Mouse (Mus musculus) granulocyte monocyte progenitor cell, adult 5-6 weeks (primary cell): ENCODE data around the gene Wwc2. TPM values are rescaled to one million over a fixed set of nuclear protein-coding genes. Genes with fewer than 3 reads are reported as not detected.

Experiments used
- ATAC-seq: replicated peaks from 2 replicates; pipeline ENCODE4 v1.8.0; 2016; ENCODE audit warnings: mild to moderate bottlenecking, moderate TSS enrichment, inconsistent platforms; ENCODE audit not compliant: poor library complexity, severe bottlenecking
- total RNA-seq, 2 experiments: library from RNA; stranded (forward) in 1 of 2; stranded (reverse) in 1 of 2; fragments of 200-712, 200-1000 nt in 1 of 2; fragments of >200 nt in 1 of 2; fragmentation: Nextera tagmentation in 1 of 2; gene quantifications; 2 replicates each; pipeline ENCODE4 v1.2.3; 2014 to 2017

Wwc2 gene
- total RNA-seq, 2 experiments from 2014 or later = 4.2 to 6.7 TPM

DNA sequence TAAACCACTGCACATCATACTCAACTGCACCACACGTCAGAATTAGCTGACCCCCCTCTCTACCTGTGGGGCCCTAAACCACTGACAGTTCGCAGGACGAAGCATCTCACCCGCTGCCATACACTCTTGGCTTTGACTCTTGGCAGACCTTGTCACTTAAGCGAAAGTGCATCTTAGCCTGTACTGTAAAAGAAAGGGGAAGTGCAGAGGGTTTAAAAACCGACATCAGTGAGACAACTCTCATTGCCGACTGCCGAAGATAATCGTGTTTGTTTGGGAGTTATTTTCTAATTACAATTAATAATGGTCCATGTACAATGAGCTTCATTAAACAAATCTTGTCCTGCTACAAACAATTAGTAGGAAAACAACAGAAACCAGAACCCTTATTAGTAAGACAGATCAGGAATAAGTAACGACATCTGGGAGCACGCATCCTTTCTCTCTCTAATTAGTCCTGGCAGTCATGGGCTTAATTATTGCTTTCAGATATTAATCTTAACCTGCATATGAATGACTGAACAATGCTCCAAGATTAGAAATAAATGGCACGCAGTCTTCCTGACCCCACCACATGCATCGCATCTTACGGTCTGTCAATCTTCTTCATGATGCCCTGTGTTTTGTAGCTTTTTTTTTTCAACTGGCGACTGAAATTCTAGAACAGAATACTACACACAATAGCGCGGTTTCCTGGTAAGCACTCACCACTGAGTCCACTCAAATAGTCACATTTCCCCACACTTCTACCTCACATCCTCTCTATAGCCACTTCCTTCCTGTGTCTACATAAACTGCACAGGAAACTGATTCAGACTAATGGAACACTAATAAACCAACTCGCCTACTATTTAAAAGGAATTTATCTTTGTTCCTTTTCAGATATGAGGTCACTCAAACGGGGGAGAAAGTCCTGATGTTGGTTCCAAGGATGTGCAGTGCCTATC lies 42.8 kb downstream of the Wwc2 start:
- ATAC-seq = peak; percentile 89

DNA sequence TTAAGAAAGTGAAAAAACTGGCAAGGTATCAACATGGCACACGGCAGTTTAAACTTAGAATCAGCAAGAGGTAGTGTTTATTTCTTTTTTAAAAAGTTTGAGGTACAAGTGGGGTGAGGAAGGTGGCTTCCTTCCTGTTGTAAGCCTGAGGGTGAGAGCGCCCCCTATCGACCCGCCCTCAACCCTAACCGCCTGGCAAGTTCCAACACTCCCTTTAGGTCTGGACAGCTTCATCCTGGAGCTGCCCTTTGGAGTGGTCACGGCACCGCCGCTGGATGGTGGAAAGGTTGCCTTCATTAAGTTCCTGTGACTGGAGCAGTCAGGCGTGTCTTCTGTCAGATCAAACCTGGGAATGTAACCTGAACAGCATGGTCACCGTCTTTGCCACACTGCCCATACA lies 47.7 kb downstream of the Wwc2 start:
- peak; percentile 47; the same call in 1 of the 2 replicates for ATAC-seq

DNA sequence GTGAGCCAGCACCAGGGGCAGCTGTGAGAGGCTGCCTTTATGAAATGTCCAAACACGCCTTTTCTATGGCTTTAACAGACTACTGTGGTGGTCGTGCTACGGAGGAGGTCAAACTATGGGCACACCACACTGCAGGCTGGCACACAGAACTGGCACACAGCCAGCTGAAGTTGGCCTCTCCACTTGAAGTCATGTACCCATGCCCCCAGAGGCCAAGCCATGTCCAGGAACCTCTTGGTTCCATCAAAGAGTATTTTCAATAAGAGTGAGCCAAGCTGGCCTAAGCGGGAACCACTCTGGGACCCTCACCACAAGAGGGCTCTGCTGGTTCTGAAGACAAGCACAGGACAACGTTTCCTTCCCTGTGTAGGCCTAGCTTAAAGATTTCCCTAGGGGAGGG lies 49.7 kb downstream of the Wwc2 start:
- peak; percentile 21; the same call in 1 of the 2 replicates for ATAC-seq

DNA sequence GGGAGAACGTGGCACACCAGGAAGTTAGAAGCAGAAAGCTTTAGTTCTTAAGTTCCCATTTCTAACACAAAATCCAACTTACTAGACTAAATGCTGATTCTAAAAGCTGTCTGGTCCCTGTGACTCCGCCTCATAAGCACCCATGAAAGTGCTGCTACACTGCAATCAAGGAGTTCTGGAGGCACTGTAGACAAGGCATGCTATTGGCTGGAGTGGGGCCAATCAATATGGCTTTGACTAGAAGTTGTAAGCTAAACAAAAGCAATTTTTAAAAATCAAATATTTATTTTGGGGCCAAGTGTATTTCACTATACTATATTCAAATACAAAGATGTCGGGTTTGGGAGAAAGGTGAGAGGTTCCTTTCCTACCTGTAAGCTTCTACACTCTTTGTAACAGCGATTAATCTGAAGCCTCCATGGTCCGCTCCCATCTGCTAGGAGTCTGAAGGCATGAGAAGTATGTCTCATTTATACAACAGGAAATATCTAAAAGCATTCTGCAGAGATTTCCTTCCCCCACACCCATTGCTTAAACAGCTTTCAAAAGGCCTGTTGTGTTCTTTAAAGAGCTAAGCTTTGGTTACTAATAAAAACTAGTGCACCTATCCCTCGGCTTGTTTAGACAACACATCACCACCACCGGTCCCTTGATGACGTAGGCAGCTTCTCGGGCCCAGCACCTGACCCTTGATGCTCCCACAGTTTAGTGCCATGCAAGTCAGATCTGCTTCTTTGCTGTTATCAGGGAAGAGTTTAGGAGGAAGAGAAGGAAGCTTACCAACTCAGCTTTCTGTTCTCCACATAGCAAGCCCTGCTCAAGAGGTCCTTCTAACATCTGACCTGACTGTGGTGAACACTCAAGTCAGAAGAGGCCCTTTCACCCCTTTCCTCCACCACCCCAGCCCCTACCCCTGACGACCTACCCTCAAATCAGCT lies 50.5 kb downstream of the Wwc2 start:
- ATAC-seq = peak; percentile 44; the same call in 1 of the 2 replicates

GRCm38 (mm10) chr8:47939217-47939616 lies 51.5 kb downstream of the Wwc2 start:
- no peak for ATAC-seq

DNA sequence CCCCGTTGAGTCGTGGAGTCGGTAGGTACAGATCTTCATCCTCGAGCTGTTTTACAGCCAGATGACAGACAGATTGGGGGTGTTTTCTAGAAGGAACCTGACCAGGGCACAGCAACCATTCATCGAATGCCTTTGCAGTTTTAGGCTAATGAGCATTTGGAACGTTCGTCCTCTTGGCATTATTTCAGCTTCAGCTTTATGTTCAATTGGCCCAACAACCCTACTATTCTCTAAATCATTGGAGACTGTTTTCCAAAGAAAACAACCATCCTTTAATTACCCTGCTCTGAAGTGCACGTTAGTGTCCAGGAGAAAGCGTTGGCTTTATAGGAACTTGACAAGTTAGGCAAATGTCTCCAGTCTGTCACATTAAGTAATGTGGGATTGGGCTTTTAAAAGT lies 54.3 kb downstream of the Wwc2 start:
- no peak for ATAC-seq

DNA sequence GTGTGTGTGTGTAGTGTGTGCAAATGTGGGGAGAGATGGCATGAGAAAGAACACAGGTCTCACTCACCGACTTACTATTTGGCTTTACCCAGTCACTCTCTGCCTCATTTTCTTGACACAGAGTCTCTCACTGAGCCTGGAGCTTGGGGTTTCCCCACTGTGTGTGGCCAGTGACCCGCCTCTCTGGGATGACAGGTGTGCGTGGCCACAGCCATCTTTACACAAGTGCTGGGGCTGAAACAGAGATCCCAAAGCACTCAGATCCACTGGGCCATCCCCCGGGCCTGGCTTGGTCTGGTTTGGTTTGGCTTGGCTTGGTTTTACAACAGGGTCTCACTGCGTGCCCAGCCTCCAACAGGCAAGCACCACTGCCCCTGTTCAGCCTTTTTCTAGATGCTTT lies 55.3 kb downstream of the Wwc2 start:
- ATAC-seq = no peak

DNA sequence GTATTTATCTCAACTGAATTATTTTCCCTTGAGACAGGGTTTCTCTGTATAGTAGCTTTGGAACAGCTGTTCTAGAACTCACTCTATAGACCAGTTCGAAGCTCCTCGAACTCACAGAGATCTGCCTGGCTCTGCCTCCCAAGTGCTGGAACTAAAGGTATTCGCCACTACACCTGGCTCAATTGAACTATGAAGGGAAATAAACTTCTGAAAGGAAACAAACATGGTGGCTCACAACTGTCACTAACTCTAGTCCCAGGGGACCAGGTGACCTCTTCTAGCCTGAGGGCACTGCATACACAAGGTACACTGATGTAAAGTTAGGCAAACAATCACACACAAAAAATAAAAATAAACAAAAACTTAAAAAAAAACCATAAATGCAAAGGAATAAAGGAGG lies 57.6 kb downstream of the Wwc2 start:
- ATAC-seq = no peak

- ATAC-seq = no peak
Measured at GRCm38 (mm10) chr8:47932028-47932790, 58.5 kb downstream of the Wwc2 start.

- ATAC-seq = no peak
Measured at GRCm38 (mm10) chr8:47931371-47931770, 59.4 kb downstream of the Wwc2 start.

DNA sequence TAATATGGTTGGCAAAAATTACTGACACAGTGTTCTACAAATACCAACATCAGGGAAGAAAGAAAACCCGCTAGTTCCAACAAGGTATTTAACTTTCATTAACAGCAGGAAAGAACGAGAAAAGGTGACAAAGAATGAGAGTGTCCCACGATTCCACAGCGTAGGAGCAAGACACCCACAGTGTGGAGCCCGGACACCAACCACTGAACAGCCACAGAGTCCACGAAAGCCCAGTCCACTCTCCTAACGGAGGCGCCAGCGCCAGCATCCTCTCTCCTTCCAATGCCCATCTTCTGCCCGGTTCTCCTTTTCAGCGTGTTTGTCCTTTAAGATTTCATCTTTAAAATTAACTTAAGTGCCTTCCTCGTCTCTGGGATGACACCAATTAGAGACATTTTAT lies 61.1 kb downstream of the Wwc2 start:
- no peak for ATAC-seq

DNA sequence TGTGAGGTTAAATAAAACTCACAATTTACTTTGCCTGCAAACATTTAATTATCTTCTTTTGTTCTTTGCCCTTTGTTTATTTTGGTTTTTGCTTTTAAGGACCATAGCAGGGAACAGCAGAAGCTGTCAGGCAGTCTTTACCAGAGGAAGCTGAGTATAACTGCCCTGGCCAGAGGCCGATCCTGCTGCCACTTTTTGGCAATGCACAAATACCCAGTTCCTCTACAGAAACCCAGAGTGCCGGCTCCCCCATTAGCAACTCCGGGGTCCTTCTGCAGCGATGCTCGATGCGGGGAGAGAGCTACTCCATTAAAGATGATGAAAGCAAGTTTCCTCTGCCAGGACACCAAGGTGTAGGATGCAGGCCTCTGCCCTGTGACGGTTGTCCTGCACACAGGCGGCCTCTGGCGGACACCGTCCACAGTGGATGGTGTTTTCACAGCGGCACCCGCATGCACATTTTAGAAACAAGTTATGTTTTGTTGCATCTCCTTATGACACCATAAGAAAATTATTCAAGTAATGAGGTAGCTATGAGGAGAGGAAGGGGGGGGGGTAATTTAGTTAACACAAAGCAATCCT lies 62.0 kb downstream of the Wwc2 start:
- ATAC-seq = no peak; the same call in 1 of the 2 replicates

GRCm38 (mm10) chr8:47924921-47925320 lies 65.8 kb downstream of the Wwc2 start:
- ATAC-seq = no peak

- peak; percentile 42 for ATAC-seq
Measured at GRCm38 (mm10) chr8:47922816-47923215, 67.9 kb downstream of the Wwc2 start.

- ATAC-seq = peak; percentile 22
Measured at GRCm38 (mm10) chr8:47922011-47922410, 68.7 kb downstream of the Wwc2 start.

- ATAC-seq = no peak
Measured at GRCm38 (mm10) chr8:47920575-47921144, 70.1 kb downstream of the Wwc2 start.

- peak; percentile 88 for ATAC-seq
Measured at GRCm38 (mm10) chr8:47917060-47918035, 73.4 kb downstream of the Wwc2 start.

- ATAC-seq = no peak
Measured at GRCm38 (mm10) chr8:47915521-47915920, 75.2 kb downstream of the Wwc2 start.
